Mouse (Mus musculus) forebrain, embryonic 15.5 days (tissue): ENCODE data around the gene Pycr1. TPM values are rescaled to one million over a fixed set of nuclear protein-coding genes. Genes with fewer than 3 reads are reported as not detected.

Experiments
- microRNA-seq: library from miRNA; unstranded; fragments of <30 nt; microRNA quantifications from one replicate; pipeline ENCODE4, GENCODE M21; 2016
- polyA plus RNA-seq: library from polyadenylated mRNA; unstranded; fragments of >200 nt; fragmentation: Nextera tagmentation; extraction: Ambion mirVana; gene quantifications from 2 replicates; pipeline ENCODE4 v1.2.1, GENCODE M21; 2015

Gene Pycr1
- polyA plus RNA-seq, 1 experiment from 2014 or later: 35.3 TPM

Small RNAs within 50 kb of the gene (microRNA-seq; reads per million reads assigned to microRNA genes)
- gene Mir6936: 2.0 reads per million

Other genes with a start within 250 kb of the Pycr1 start
- 34.8 and 35.2 TPM in 2 replicates for gene Nploc4, start 206.1 kb downstream of the Pycr1 start, polyA plus RNA-seq
- gene Tspan10, start 201.1 kb downstream of the Pycr1 start, polyA plus RNA-seq: not detected in 2 replicates
- gene Pde6g, start 190.3 kb downstream of the Pycr1 start, polyA plus RNA-seq: 0.18 TPM in 1 of 2 replicates, not detected in the other
- gene Oxld1, start 185.7 kb downstream of the Pycr1 start, polyA plus RNA-seq: 11.1 and 12.0 TPM in 2 replicates
- gene Ccdc137, start 185.7 kb downstream of the Pycr1 start, polyA plus RNA-seq: 25.2 and 29.9 TPM in 2 replicates
- gene Arl16, start 176.2 kb downstream of the Pycr1 start, polyA plus RNA-seq: 49.1 and 50.8 TPM in 2 replicates
- gene Mrpl12, start 159.2 kb downstream of the Pycr1 start, polyA plus RNA-seq: 111 and 113 TPM in 2 replicates
- gene Slc25a10, start 151.9 kb downstream of the Pycr1 start, polyA plus RNA-seq: 27.0 and 32.9 TPM in 2 replicates
- gene Gcgr, start 113.1 kb downstream of the Pycr1 start, polyA plus RNA-seq: 0.09 TPM in 2 replicates
- 242 and 245 TPM in 2 replicates for gene Mcrip1, start 94.0 kb downstream of the Pycr1 start, polyA plus RNA-seq
- gene Ppp1r27, start 92.6 kb downstream of the Pycr1 start, polyA plus RNA-seq: 0.23 TPM in 1 of 2 replicates, not detected in the other
- gene P4hb, start 70.5 kb downstream of the Pycr1 start, polyA plus RNA-seq: 234 and 239 TPM in 2 replicates
- gene Arhgdia, start 62.1 kb downstream of the Pycr1 start, polyA plus RNA-seq: 464 TPM in 2 replicates
- 372 and 388 TPM in 2 replicates for gene Alyref, start 45.4 kb downstream of the Pycr1 start, polyA plus RNA-seq
- 199 and 205 TPM in 2 replicates for gene Anapc11, start 45.3 kb downstream of the Pycr1 start, polyA plus RNA-seq
- 0.51 and 0.65 TPM in 2 replicates for gene Npb, start 35.3 kb downstream of the Pycr1 start, polyA plus RNA-seq
- gene Pcyt2, start 25.8 kb downstream of the Pycr1 start, polyA plus RNA-seq: 167 and 174 TPM in 2 replicates
- 51.4 and 53.1 TPM in 2 replicates for gene Sirt7, start 18.5 kb downstream of the Pycr1 start, polyA plus RNA-seq
- gene Mafg, start 10.2 kb downstream of the Pycr1 start, polyA plus RNA-seq: 42.1 and 44.1 TPM in 2 replicates
- gene Myadml2, start 4.4 kb upstream of the Pycr1 start, polyA plus RNA-seq: 0.47 TPM in 1 of 2 replicates, not detected in the other
- 0.46 and 1.1 TPM in 2 replicates for gene Notum, start 17.4 kb upstream of the Pycr1 start, polyA plus RNA-seq
- gene Aspscr1, start 29.2 kb upstream of the Pycr1 start, polyA plus RNA-seq: 144 and 154 TPM in 2 replicates
- gene Cenpx, start 70.0 kb upstream of the Pycr1 start, polyA plus RNA-seq: 97.9 and 103 TPM in 2 replicates
- gene Lrrc45, start 70.2 kb upstream of the Pycr1 start, polyA plus RNA-seq: 94.1 and 94.8 TPM in 2 replicates
- 245 and 251 TPM in 2 replicates for gene Rac3, start 77.7 kb upstream of the Pycr1 start, polyA plus RNA-seq
- gene Dcxr, start 83.5 kb upstream of the Pycr1 start, polyA plus RNA-seq: 9.0 and 9.3 TPM in 2 replicates
- gene Cbr2, start 88.3 kb upstream of the Pycr1 start, polyA plus RNA-seq: 0.64 and 0.69 TPM in 2 replicates
- gene Hmga1b, start 119.0 kb upstream of the Pycr1 start, polyA plus RNA-seq: 1.8 and 2.4 TPM in 2 replicates
- gene Rfng, start 140.4 kb upstream of the Pycr1 start, polyA plus RNA-seq: 88.5 and 94.5 TPM in 2 replicates
- gene Gps1, start 140.5 kb upstream of the Pycr1 start, polyA plus RNA-seq: 276 and 287 TPM in 2 replicates
- 50.0 and 50.1 TPM in 2 replicates for gene Dus1l, start 152.6 kb upstream of the Pycr1 start, polyA plus RNA-seq
- 78.3 and 80.6 TPM in 2 replicates for gene Fasn, start 180.8 kb upstream of the Pycr1 start, polyA plus RNA-seq